Mouse (Mus musculus) forebrain, embryonic 16.5 days (tissue): ENCODE results near the gene Ap1m2. TPM values are rescaled to one million over a fixed set of nuclear protein-coding genes. Genes with fewer than 3 reads are reported as not detected.
"Not testable (repeated sequence)": the region's sequence is repeated elsewhere in the genome, so short reads cannot be mapped to it uniquely, and the experiment has no call there.

ENCODE experiments used
- ATAC-seq: fragments of 200-750 bp; cut with Nextera tagmentation; 2 replicates; pipeline ENCODE4 v1.8.0; 2017; ENCODE audit warnings: mild to moderate bottlenecking, moderate library complexity
- H3K27ac ChIP-seq: fragments of 300-500 bp; sonication (generic); 2 replicates; pipeline ENCODE4 v1.5.1; 2014; ENCODE audit warnings: low read length, control low read depth
- H3K27me3 ChIP-seq: fragments of 300-500 bp; sonication (generic); replicated peaks from 2 replicates; pipeline ENCODE4 v1.6.1; 2014; ENCODE audit warnings: low read length; ENCODE audit not compliant: control insufficient read depth, insufficient read depth
- H3K36me3 ChIP-seq: fragments of 300-500 bp; sonication (generic); 2 replicates; pipeline ENCODE4 v1.6.1; 2014; ENCODE audit not compliant: control insufficient read depth, insufficient read depth
- H3K4me1 ChIP-seq: fragments of 300-500 bp; sonication (generic); replicated peaks from 2 replicates; pipeline ENCODE4 v1.6.1; 2014; ENCODE audit warnings: low read length; ENCODE audit not compliant: control insufficient read depth, insufficient read depth
- H3K4me2 ChIP-seq: fragments of 300-500 bp; sonication (generic); 2 replicates; pipeline ENCODE4 v1.6.1; 2014; ENCODE audit warnings: mild to moderate bottlenecking, low read length, control low read depth
- H3K4me3 ChIP-seq: fragments of 300-500 bp; sonication (generic); replicated peaks from 2 replicates; pipeline ENCODE4 v1.5.1; 2014; ENCODE audit warnings: mild to moderate bottlenecking, low read length, control low read depth
- H3K9ac ChIP-seq: fragments of 300-500 bp; sonication (generic); replicated peaks from 2 replicates; pipeline ENCODE4 v1.6.1; 2014; ENCODE audit warnings: low read depth, low read length, control low read depth
- H3K9me3 ChIP-seq: fragments of 300-500 bp; sonication (generic); 2 replicates; pipeline ENCODE4 v1.6.1; 2016; ENCODE audit warnings: low read length; ENCODE audit not compliant: control insufficient read depth
- WGBS: fragments of 180-500 bp; shearing (Covaris S2); extraction: QIAGEN DNeasy Blood & Tissue Kit; methylation state at CpG from one replicate; pipeline ENCODE4 v1.1.7; 2014; 5-methylcytosine and 5-hydroxymethylcytosine counted together
- polyA plus RNA-seq: library from polyadenylated mRNA; unstranded; fragments of >200 nt; fragmentation: Nextera tagmentation; extraction: Ambion mirVana; gene quantifications from 2 replicates; pipeline ENCODE4 v1.2.1, GENCODE M21; 2015

Gene Ap1m2
- polyA plus RNA-seq, 1 experiment from 2014 or later: 2.9 TPM

DNA sequence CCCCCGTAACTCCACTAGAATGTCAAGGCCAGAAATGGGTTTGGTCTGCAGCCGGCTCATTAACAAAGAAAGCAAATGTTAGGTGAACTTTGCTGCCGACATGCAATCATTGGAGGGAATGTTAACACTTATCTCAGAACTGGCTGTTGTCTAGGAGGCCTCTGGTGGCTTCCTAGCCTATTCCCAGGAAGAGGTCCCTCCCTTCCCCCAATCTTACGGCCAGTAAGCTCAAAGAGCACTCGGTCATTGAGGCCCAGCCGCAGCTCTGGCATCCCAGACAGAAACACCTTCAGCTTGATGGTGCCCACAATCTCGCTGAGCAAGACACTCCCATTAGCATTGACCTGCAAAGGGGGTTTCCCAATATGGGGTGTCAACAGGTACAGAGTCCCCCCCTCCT is 7.1 kb downstream of the Ap1m2 start:
- H3K4me3 ChIP-seq: no peak overlapping the region
- no peaks in the 10 kb centered on the region for H3K27me3 ChIP-seq
- no peak overlapping the region for H3K9ac ChIP-seq
- no peak overlapping the region for H3K27ac ChIP-seq
- WGBS: 91% methylated on average over 7 of the region's 7 CpGs
- ATAC-seq: no peak
- H3K4me2 ChIP-seq: no peak overlapping the region
- H3K36me3 ChIP-seq: no peaks in the 10 kb centered on the region
- H3K9me3 ChIP-seq: 0 out of 2 replicates have a peak, but pooled peaks cover 2% of the 10 kb centered on the region
- H3K4me1 ChIP-seq: no peaks in the 10 kb centered on the region

DNA sequence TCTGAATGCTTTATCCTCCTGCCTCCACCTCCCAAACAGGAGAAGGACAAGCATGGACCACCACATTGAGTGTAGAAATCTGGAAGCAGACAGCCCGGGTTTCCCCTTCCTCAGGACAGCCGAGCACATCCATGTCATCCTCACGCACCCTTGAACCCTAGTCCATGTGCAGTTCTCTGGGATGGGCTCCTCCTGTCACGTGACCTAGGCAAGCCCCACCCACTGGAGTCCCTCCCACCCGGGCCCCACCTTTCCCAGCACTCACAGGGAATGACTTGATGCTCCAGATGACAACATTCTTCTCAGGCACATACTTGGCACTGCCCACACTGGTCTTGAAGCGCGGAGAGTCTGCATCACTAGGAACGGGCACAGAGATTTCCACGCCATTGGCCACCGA is 13.1 kb downstream of the Ap1m2 start:
- H3K36me3 ChIP-seq: no peaks in the 10 kb centered on the region
- no peak for ATAC-seq
- no peaks in the 10 kb centered on the region for H3K27me3 ChIP-seq
- no peaks in the 10 kb centered on the region for H3K4me1 ChIP-seq
- WGBS: 81% methylated on average over 10 of the region's 10 CpGs
- H3K9ac ChIP-seq: no peak overlapping the region
- no peak overlapping the region for H3K27ac ChIP-seq
- H3K4me2 ChIP-seq: no peak overlapping the region
- 0 out of 2 replicates have a peak, but pooled peaks cover 2% of the 10 kb centered on the region for H3K9me3 ChIP-seq
- H3K4me3 ChIP-seq: no peak overlapping the region

DNA sequence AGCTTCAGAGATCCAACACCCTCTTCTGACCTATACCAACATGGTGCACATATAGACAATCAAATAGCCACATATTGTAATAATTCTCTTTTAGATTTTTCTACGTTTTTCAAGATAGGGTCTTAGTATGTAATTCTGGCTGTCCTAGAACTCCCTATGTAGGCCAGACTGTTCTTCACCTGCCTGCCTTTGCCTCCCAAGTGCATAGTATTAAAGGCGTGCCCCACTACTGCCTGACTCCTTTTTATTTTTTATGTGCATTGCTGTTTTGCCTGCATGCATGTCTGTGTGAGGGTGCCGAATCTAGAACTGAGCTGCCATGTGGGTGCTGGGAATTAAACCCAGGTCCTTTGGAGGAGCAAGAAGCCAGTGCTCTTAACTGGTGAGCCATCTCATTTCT is 19.9 kb downstream of the Ap1m2 start:
- no peaks in the 10 kb centered on the region for H3K9me3 ChIP-seq
- no peaks in the 10 kb centered on the region for H3K27me3 ChIP-seq
- peaks cover 19% of the 10 kb centered on the region for H3K4me1 ChIP-seq
- no peaks in the 10 kb centered on the region for H3K36me3 ChIP-seq
- no peak overlapping the region for H3K9ac ChIP-seq
- no peak overlapping the region for H3K4me2 ChIP-seq
- H3K4me3 ChIP-seq: no peak overlapping the region
- H3K27ac ChIP-seq: no peak overlapping the region
- ATAC-seq: no peak
- 89% methylated on average over 3 of the region's 3 CpGs for WGBS

DNA sequence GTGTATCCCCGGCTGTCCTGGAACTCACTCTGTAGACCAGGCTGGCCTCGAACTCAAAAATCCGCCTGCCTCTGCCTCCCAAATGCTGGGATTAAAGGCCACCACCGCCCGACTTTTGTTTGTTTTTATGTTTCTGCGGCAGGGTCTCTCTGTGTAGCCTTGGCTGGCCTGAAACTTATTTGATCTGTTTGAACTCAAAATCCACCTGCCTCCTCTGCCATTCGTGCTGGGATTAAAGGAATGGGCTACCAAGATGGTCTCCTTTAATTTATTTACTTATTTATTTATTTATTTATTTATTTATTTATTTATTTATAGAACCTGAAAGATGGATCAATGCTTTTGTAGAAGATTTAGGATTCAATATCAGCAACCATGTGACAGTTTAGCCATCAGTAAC is 20.3 kb downstream of the Ap1m2 start:
- ATAC-seq, H3K9me3 ChIP-seq, H3K27me3 ChIP-seq, H3K36me3 ChIP-seq, H3K9ac ChIP-seq: not testable (repeated sequence)
- H3K4me1 ChIP-seq: peaks cover 23% of the 10 kb centered on the region
- WGBS: 15% methylated on average over 7 of the region's 7 CpGs
- peak overlapping the region; percentile 66 for H3K4me2 ChIP-seq
- H3K27ac ChIP-seq: peak overlapping the region; percentile 67
- H3K4me3 ChIP-seq: peak overlapping the region; percentile 80

- peak within 1 kb of the TSS; percentile 65 for H3K9ac ChIP-seq
- peak within 1 kb of the TSS; percentile 80 for H3K4me3 ChIP-seq
- peak; percentile 94 for ATAC-seq
- WGBS: under 1% methylated on average over 48 of the region's 51 CpGs
- H3K9me3 ChIP-seq: no peaks in the 10 kb centered on the region
- H3K27ac ChIP-seq: peak within 1 kb of the TSS; percentile 67
- no peaks in the 10 kb centered on the region for H3K27me3 ChIP-seq
- no peaks in the 10 kb centered on the region for H3K36me3 ChIP-seq
- H3K4me1 ChIP-seq: peaks cover 30% of the 10 kb centered on the region
- peak within 1 kb of the TSS; percentile 66 for H3K4me2 ChIP-seq
Observed at GRCm38 (mm10) chr9:21291022-21291787, 20.9 kb downstream of the Ap1m2 start, which contains the start of gene Cdkn2d. Gene Cdkn2d (minus strand): TSS chr9:21291407.

DNA sequence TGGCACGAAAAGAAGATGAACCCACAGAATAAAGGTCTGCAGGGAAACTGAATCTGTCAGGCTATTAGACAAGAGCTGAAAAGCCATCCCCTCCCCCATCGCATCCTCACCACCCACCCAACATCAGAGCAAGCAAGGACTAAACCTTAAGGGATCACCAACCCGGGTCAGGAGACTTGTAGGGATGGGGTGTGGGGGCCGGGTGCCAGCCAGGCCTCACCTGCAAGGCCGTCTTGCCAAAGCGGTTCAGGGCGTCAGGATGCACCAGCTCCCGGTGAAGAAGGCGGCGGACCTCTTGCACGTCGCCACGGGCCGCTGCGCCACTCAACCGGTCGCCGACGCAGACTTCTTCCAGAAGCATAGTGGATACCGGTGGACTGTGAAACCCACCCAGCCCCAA is 21.5 kb downstream of the Ap1m2 start:
- Histone ChIP-seq H3K36me3 (no peaks in the 10 kb centered on the region), H3K9ac (peak overlapping the region; percentile 65), H3K4me2 (peak overlapping the region; percentile 66), H3K27me3 (no peaks in the 10 kb centered on the region), H3K9me3 (no peaks in the 10 kb centered on the region), H3K4me3 (peak overlapping the region; percentile 80), H3K27ac (peak overlapping the region; percentile 56), H3K4me1 (peaks cover 30% of the 10 kb centered on the region)
- 1% methylated on average over 20 of the region's 20 CpGs for WGBS
- ATAC-seq: no peak

DNA sequence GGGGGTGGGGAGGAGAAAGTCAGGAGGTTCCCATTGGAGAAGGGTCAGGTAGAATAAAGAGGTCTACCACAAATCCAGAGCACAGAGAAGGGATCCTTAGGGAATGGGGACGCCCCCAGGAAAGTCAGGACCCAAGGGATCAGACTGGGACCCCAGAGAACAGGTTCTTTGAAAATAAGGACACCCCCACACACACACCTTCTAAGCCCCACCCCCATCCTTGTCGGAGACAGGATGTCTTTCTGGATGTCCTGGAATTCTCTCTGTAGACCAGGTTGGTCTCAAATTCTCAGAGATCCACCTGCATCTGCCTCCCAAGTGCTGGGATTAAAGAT is 22.8 kb downstream of the Ap1m2 start:
- ATAC-seq: no peak
- H3K27ac ChIP-seq: no peak overlapping the region
- H3K4me2 ChIP-seq: peak overlapping the region; percentile 66; the same call in 1 of the 2 replicates
- no peak overlapping the region for H3K9ac ChIP-seq
- no peaks in the 10 kb centered on the region for H3K9me3 ChIP-seq
- H3K4me1 ChIP-seq: peaks cover 30% of the 10 kb centered on the region
- WGBS: 92% methylated on average over 2 of the region's 2 CpGs
- H3K36me3 ChIP-seq: no peaks in the 10 kb centered on the region; the same call in 1 of the 2 replicates
- no peak overlapping the region for H3K4me3 ChIP-seq
- no peaks in the 10 kb centered on the region for H3K27me3 ChIP-seq

DNA sequence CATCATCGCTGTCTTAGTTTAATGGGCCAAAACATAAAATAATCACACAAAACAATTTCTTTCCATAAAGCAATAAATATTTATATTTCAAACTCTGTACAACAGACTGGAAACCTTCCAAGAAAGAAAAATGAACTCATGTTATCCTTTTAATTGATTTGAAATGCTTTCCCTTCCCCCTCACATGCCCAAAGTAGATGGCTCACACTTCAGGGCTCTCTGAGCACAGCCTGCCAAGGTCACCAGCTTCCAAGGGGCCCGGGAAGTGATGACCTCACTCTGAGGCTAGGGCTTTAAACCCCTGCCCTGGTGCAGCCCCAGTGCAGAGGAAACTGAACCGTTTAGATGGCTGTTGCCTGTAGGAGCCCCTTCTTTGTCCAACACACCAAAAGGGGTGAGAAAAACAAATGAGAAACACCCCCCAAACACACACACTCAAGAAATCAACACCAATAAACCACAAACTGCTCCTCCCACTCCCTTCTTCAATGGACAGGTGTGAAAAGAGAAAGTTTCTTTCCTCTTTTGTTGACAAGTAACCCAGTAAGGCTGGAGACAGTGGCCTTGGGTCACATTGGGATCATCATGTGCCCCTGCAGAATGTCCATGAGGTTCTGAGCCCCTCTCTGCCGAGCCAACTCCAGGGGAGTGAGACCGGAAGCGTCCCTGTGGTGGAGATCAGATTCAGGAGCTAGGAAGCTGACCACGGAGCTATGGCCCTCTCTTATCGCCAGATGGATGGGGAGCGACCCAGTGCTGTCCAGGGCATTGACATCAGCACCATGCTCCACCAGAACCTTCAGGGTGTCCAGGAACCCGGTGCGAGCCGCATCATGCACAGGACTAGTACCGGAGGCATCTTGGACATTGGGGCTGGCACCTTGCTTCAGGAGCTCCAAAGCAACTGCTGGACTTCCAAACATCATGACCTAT is 23.5 kb downstream of the Ap1m2 start:
- Histone ChIP-seq H3K9me3 (no peaks in the 10 kb centered on the region), H3K4me2 (peak overlapping the region; percentile 61), H3K4me1 (peaks cover 30% of the 10 kb centered on the region), H3K36me3 (peaks cover 3% of the 10 kb centered on the region), H3K4me3 (peak overlapping the region; percentile 68), H3K27ac (peak overlapping the region; percentile 81), H3K9ac (peak overlapping the region; percentile 56), H3K27me3 (no peaks in the 10 kb centered on the region)
- ATAC-seq: no peak
- 79% methylated on average over 13 of the region's 13 CpGs for WGBS
